Mouse (Mus musculus) intestine, postnatal 0 days (tissue): Measurements from ENCODE around the gene Onecut1. TPM values are rescaled to one million over a fixed set of nuclear protein-coding genes. Genes with fewer than 3 reads are reported as not detected.
A peak's percentile ranks its signal among the peaks of the same experiment; 100 is the strongest.

Source experiments
- ATAC-seq: fragments of 200-750 bp; cut with Nextera tagmentation; 2 replicates; pipeline ENCODE4 v1.8.0; 2017; ENCODE audit warnings: mild to moderate bottlenecking, moderate TSS enrichment, moderate library complexity
- H3K27ac ChIP-seq: fragments of 300-500 bp; sonication (generic); 2 replicates; pipeline ENCODE4 v1.5.1; 2014; ENCODE audit warnings: mild to moderate bottlenecking, low read depth, low read length, moderate library complexity
- H3K27me3 ChIP-seq: fragments of 300-500 bp; sonication (generic); replicated peaks from 2 replicates; pipeline ENCODE4 v1.6.1; 2014; ENCODE audit warnings: low read length, mixed read lengths; ENCODE audit not compliant: control insufficient read depth, insufficient read depth
- H3K36me3 ChIP-seq: fragments of 300-500 bp; sonication (generic); 2 replicates; pipeline ENCODE4 v1.6.1; 2014; ENCODE audit warnings: mild to moderate bottlenecking, moderate library complexity; ENCODE audit not compliant: control insufficient read depth, insufficient read depth
- H3K4me1 ChIP-seq: fragments of 300-500 bp; sonication (generic); replicated peaks from 2 replicates; pipeline ENCODE4 v1.6.1; 2014; ENCODE audit warnings: antibody characterized with exemption, low read length, mixed read lengths; ENCODE audit not compliant: control insufficient read depth, insufficient read depth
- H3K4me2 ChIP-seq: fragments of 300-500 bp; sonication (generic); replicated peaks from 2 replicates; pipeline ENCODE4 v1.6.1; 2014; ENCODE audit warnings: low read depth, mild to moderate bottlenecking, moderate library complexity
- H3K4me3 ChIP-seq: fragments of 300-500 bp; sonication (generic); 2 replicates; pipeline ENCODE4 v1.5.1; 2014; ENCODE audit warnings: low read depth, low read length
- H3K9ac ChIP-seq: fragments of 300-500 bp; sonication (generic); 2 replicates; pipeline ENCODE4 v1.6.1; 2014; ENCODE audit warnings: mild to moderate bottlenecking, low read depth, low read length
- H3K9me3 ChIP-seq: fragments of 300-500 bp; sonication (generic); 2 replicates; pipeline ENCODE4 v1.6.1; 2016; ENCODE audit warnings: mixed run types; ENCODE audit not compliant: control insufficient read depth
- CTCF ChIP-seq: sonication (generic); IDR thresholded peaks from 2 replicates; pipeline ENCODE4 v1.5.1; 2016; ENCODE audit warnings: low read depth, mild to moderate bottlenecking, control low read depth, antibody characterized with exemption, moderate library complexity
- WGBS: fragments of 180-500 bp; shearing (Covaris S2); extraction: QIAGEN DNeasy Blood & Tissue Kit; methylation state at CpG from one replicate; pipeline ENCODE4 v1.1.7; 2014; 5-methylcytosine and 5-hydroxymethylcytosine counted together
- polyA plus RNA-seq: library from polyadenylated mRNA; unstranded; fragments of >200 nt; fragmentation: Nextera tagmentation; extraction: Ambion mirVana; gene quantifications from 2 replicates; pipeline ENCODE4 v1.2.1, GENCODE M21; 2015

Gene Onecut1
- polyA plus RNA-seq, 1 experiment from 2014 or later, result 0.07 TPM

- H3K27me3 ChIP-seq, result peaks cover 80% of the 10 kb centered on the region
- WGBS, result under 1% methylated on average over 46 of the region's 46 CpGs
- no peaks in the 10 kb centered on the region for H3K36me3 ChIP-seq
- H3K4me1 ChIP-seq, result 0 out of 2 replicates have a peak, but pooled peaks cover 2% of the 10 kb centered on the region
- no peak for TF ChIP-seq CTCF
- H3K27ac ChIP-seq, result no peak overlapping the region
- no peak overlapping the region for H3K9ac ChIP-seq
- peak overlapping the region; percentile 44 for H3K4me3 ChIP-seq
- no peaks in the 10 kb centered on the region for H3K9me3 ChIP-seq
- no peak for ATAC-seq
- H3K4me2 ChIP-seq, result peak overlapping the region; percentile 72
These were observed 13.1 kb upstream of the Onecut1 start for GRCm38 (mm10) chr9:74848411-74849194.

GRCm38 (mm10) chr9:74849195-74849978 is 12.3 kb upstream of the Onecut1 start:
- Histone ChIP-seq H3K27ac (no peak overlapping the region), H3K4me2 (peak overlapping the region; percentile 72), H3K36me3 (no peaks in the 10 kb centered on the region), H3K4me1 (0 out of 2 replicates have a peak, but pooled peaks cover 2% of the 10 kb centered on the region), H3K9me3 (no peaks in the 10 kb centered on the region), H3K27me3 (peaks cover 84% of the 10 kb centered on the region), H3K4me3 (peak overlapping the region; percentile 44), H3K9ac (no peak overlapping the region)
- no peak for ATAC-seq
- no peak for TF ChIP-seq CTCF
- 1% methylated on average over 63 of the region's 63 CpGs for WGBS

GRCm38 (mm10) chr9:74849979-74850780 is 11.5 kb upstream of the Onecut1 start:
- ATAC-seq, result no peak
- Histone ChIP-seq H3K27ac (no peak overlapping the region), H3K4me3 (no peak overlapping the region), H3K4me1 (0 out of 2 replicates have a peak, but pooled peaks cover 2% of the 10 kb centered on the region), H3K27me3 (peaks cover 91% of the 10 kb centered on the region), H3K36me3 (no peaks in the 10 kb centered on the region), H3K9me3 (no peaks in the 10 kb centered on the region), H3K4me2 (no peak overlapping the region), H3K9ac (no peak overlapping the region)
- 35% methylated on average over 12 of the region's 12 CpGs for WGBS
- TF ChIP-seq CTCF, result no peak

- Histone ChIP-seq H3K4me1 (0 out of 2 replicates have a peak, but pooled peaks cover 2% of the 10 kb centered on the region), H3K9me3 (no peaks in the 10 kb centered on the region), H3K4me2 (no peak overlapping the region), H3K27ac (no peak overlapping the region), H3K27me3 (peaks cover 93% of the 10 kb centered on the region), H3K36me3 (no peaks in the 10 kb centered on the region), H3K9ac (no peak overlapping the region), H3K4me3 (no peak overlapping the region)
- WGBS, result 37% methylated on average over 5 of the region's 5 CpGs
- no peak for ATAC-seq
- no peak for TF ChIP-seq CTCF
These were observed 11.0 kb upstream of the Onecut1 start for GRCm38 (mm10) chr9:74850781-74851145.

- Histone ChIP-seq H3K4me1 (0 out of 2 replicates have a peak, but pooled peaks cover 2% of the 10 kb centered on the region), H3K9ac (no peak overlapping the region), H3K4me3 (no peak overlapping the region), H3K36me3 (no peaks in the 10 kb centered on the region), H3K4me2 (no peak overlapping the region), H3K27ac (no peak overlapping the region), H3K27me3 (peaks cover 94% of the 10 kb centered on the region), H3K9me3 (no peaks in the 10 kb centered on the region)
- 28% methylated on average over 5 of the region's 5 CpGs for WGBS
- ATAC-seq, result no peak
- no peak for TF ChIP-seq CTCF
These were observed 10.1 kb upstream of the Onecut1 start for GRCm38 (mm10) chr9:74851601-74852000.
